Mouse (Mus musculus): ENCODE measurements at regions not wholly inside any gene's neighbourhood (a gene's known extent, or its start where the extent isn't known, plus 50 kb on each side); places are given as distances from the start of the nearest gene placed in this dataset.

DNA sequence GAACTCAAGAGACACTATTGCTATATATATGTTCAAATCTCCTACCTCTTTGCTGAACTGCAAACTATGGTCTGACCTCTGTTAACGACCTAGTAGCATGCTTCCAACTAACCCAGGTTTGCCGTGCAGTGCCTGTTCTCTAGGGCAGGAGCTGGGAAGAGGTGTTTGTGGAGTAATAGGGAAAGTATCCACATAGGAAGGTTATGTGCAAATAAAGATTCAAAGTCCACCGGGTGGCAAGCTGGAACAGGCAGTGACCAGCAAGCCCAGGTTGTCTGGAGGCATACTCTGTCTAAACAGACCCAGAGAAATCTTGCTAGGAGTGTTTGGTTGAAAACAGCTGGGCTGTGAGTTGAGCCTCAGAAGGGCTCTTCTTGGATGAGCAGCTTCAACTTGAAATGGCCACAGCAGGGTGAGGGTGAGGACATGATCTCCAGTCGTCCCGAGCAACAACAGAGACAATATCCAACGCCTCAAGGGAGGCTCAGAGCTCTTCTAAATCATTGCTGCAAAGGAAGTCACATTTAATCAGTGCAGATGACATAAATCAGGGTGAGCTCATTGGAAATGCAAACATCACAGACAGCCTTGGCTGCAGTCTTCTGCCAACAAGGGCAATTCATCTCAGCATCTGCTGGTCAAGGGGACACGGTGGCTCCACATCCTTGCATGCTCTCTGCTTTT is 846.7 kb downstream of the Synb start:
- H3K27ac ChIP-seq (ENCODE audit: low read depth, low read length), result no peak overlapping the region
- 59% methylated on average over 7 of the region's 7 CpGs for WGBS
- H3K36me3 ChIP-seq (ENCODE audit: control insufficient read depth, insufficient read depth, low read length), result no peaks in the 10 kb centered on the region
- H3K4me3 ChIP-seq (ENCODE audit: low read length), result no peak overlapping the region
- H3K9me3 ChIP-seq (ENCODE audit: control insufficient read depth, low read length), result no peaks in the 10 kb centered on the region
- no peaks in the 10 kb centered on the region for H3K4me1 ChIP-seq (ENCODE audit: control insufficient read depth, insufficient read depth, low read depth, low read length)
- no peaks in the 10 kb centered on the region for H3K27me3 ChIP-seq (replicated peaks; ENCODE audit: control insufficient read depth, insufficient read depth, low read length)
- H3K9ac ChIP-seq (ENCODE audit: low read depth, low read length), result no peak overlapping the region
- ATAC-seq, result no peak
- H3K4me2 ChIP-seq (ENCODE audit: low read length), result no peak overlapping the region

DNA sequence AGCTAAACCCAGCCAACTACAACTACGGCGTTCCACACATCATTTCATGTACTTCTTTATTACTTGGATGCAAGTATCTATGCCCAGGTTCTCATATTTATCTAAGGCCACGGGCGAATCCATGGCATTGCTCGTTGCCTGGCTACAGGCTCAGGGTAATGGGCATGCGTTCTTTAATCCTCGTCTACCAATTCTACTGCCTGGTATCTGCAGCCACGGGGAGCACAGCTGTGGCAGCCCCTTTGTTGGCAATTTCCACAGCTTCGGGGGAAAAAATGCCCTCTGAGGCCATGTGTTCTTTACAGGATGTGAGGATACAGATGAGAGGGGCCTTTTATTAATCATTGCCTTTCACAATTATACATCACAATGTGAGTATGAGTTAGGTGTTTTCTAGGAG is 860.8 kb downstream of the Synb start:
- 0 out of 2 replicates have a peak, but pooled peaks cover 2% of the 10 kb centered on the region for H3K4me1 ChIP-seq (ENCODE audit: control insufficient read depth, insufficient read depth, low read depth, low read length)
- H3K27me3 ChIP-seq (replicated peaks; ENCODE audit: control insufficient read depth, insufficient read depth, low read length), result no peaks in the 10 kb centered on the region
- no peak overlapping the region for H3K4me2 ChIP-seq (ENCODE audit: low read length)
- H3K27ac ChIP-seq (ENCODE audit: low read depth, low read length), result no peak overlapping the region
- H3K9me3 ChIP-seq (ENCODE audit: control insufficient read depth, low read length), result no peaks in the 10 kb centered on the region
- no peak for ATAC-seq
- H3K4me3 ChIP-seq (ENCODE audit: low read length), result no peak overlapping the region
- H3K9ac ChIP-seq (ENCODE audit: low read depth, low read length), result no peak overlapping the region
- WGBS, result 40% methylated on average over 9 of the region's 9 CpGs
- H3K36me3 ChIP-seq (ENCODE audit: control insufficient read depth, insufficient read depth, low read length), result no peaks in the 10 kb centered on the region

DNA sequence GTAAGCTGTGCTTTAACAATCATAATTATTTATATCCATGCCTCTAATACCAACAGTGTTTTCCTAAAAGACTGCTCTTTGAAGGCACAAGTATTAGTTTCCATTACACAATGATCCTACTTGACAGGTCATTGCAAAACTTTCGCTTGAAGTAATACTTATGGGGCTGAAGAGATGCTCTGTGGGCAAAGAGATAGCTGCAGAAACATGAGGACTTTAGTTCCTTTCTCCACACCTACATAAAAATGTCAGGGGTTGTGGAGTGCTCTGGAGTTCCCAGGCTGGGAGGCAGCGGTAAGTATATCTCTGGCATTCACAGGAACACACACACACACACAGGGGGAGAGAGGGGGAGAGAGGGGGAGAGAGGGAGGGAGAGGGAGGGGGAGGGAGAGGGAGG is 862.0 kb downstream of the Synb start:
- no peak overlapping the region for H3K27ac ChIP-seq (ENCODE audit: low read depth, low read length)
- 76% methylated on average over 2 of the region's 2 CpGs for WGBS
- no peak for ATAC-seq
- no peaks in the 10 kb centered on the region for H3K27me3 ChIP-seq (replicated peaks; ENCODE audit: control insufficient read depth, insufficient read depth, low read length)
- no peak overlapping the region for H3K9ac ChIP-seq (ENCODE audit: low read depth, low read length)
- H3K36me3 ChIP-seq (ENCODE audit: control insufficient read depth, insufficient read depth, low read length), result no peaks in the 10 kb centered on the region
- H3K4me3 ChIP-seq (ENCODE audit: low read length), result no peak overlapping the region
- H3K4me2 ChIP-seq (ENCODE audit: low read length), result no peak overlapping the region
- no peaks in the 10 kb centered on the region for H3K9me3 ChIP-seq (ENCODE audit: control insufficient read depth, low read length)
- 0 out of 2 replicates have a peak, but pooled peaks cover 2% of the 10 kb centered on the region for H3K4me1 ChIP-seq (ENCODE audit: control insufficient read depth, insufficient read depth, low read depth, low read length)

DNA sequence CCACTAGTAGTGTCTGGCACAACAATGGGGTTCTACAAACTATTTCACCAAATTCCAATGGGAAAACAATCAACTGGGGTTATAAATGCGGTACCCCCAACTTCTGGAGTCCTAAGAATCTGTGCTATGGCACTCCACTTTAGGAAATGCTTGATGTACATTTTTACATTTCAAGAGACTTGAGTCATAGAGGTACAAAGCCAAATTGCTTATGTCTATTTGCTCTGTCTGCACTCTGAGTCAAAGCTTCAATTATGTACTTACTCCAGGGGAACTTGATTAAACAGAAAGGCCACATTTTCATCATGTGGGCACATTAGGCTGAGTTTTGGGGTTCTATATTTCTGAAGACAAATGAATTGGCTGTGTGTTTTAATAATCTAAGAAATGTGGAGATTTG is 866.9 kb downstream of the Synb start:
- no peaks in the 10 kb centered on the region for H3K27me3 ChIP-seq (replicated peaks; ENCODE audit: control insufficient read depth, insufficient read depth, low read length)

DNA sequence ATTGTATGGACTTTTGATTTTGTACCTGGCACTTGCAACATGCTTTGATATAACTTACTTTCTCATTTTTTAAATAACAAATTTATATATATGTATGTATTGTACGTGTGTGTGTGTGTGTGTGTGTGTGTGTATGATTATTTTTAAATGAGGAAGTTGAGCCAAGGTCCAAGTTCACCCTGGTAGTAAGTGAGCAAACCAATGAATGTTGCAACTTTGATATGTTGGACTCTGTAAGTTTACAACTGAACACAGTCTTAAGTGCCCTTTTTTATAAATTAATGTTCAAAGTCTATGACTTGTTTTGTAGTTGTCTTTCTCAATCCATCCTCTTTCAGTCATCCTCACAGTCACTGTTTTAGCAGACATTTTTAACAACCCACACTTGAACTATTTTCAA is 901.7 kb downstream of the Synb start:
- Histone ChIP-seq H3K9ac (ENCODE audit: low read depth, low read length) (no peak overlapping the region), H3K4me2 (ENCODE audit: low read length) (no peak overlapping the region), H3K4me3 (ENCODE audit: low read length) (no peak overlapping the region), H3K27me3 (replicated peaks; ENCODE audit: control insufficient read depth, insufficient read depth, low read length) (no peaks in the 10 kb centered on the region), H3K9me3 (ENCODE audit: control insufficient read depth, low read length) (no peaks in the 10 kb centered on the region), H3K36me3 (ENCODE audit: control insufficient read depth, insufficient read depth, low read length) (no peaks in the 10 kb centered on the region), H3K4me1 (ENCODE audit: control insufficient read depth, insufficient read depth, low read depth, low read length) (peaks cover 5% of the 10 kb centered on the region; the same call in 1 of the 2 replicates), H3K27ac (ENCODE audit: low read depth, low read length) (no peak overlapping the region)
- 86% methylated on average over 1 of the region's 1 CpGs for WGBS
- ATAC-seq, result no peak

More for the DNA sequence above, 866.9 kb downstream of the Synb start:
- Histone ChIP-seq H3K4me2 (ENCODE audit: low read length) (no peak overlapping the region), H3K27ac (ENCODE audit: low read depth, low read length) (no peak overlapping the region), H3K4me3 (ENCODE audit: low read length) (no peak overlapping the region), H3K36me3 (ENCODE audit: control insufficient read depth, insufficient read depth, low read length) (no peaks in the 10 kb centered on the region), H3K9ac (ENCODE audit: low read depth, low read length) (no peak overlapping the region), H3K9me3 (ENCODE audit: control insufficient read depth, low read length) (no peaks in the 10 kb centered on the region), H3K4me1 (ENCODE audit: control insufficient read depth, insufficient read depth, low read depth, low read length) (no peaks in the 10 kb centered on the region)
- no peak for ATAC-seq
- WGBS, result 95% methylated on average over 1 of the region's 1 CpGs

DNA sequence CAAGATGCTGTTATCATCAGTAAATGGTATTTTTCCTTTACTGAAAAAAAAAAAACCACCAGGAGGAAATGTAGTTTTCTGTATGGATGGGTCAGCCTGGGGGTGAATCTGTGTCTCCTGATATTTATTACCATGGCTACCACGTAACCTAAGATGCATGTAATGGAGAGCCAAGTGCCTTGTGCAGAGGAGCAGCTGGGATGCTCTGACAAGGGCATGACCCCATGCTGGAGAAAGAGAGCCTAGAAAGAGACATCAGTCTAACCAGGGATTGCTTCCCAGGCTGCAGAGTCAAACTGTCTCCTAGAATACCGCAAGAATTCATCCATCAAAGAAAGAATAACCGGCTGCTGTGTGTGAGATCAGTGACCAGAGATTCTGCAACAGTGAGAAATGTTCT is 902.2 kb downstream of the Synb start:
- Histone ChIP-seq H3K9ac (ENCODE audit: low read depth, low read length) (no peak overlapping the region), H3K36me3 (ENCODE audit: control insufficient read depth, insufficient read depth, low read length) (no peaks in the 10 kb centered on the region), H3K9me3 (ENCODE audit: control insufficient read depth, low read length) (no peaks in the 10 kb centered on the region), H3K27ac (ENCODE audit: low read depth, low read length) (no peak overlapping the region), H3K4me2 (ENCODE audit: low read length) (no peak overlapping the region), H3K4me3 (ENCODE audit: low read length) (no peak overlapping the region), H3K27me3 (replicated peaks; ENCODE audit: control insufficient read depth, insufficient read depth, low read length) (no peaks in the 10 kb centered on the region), H3K4me1 (ENCODE audit: control insufficient read depth, insufficient read depth, low read depth, low read length) (peaks cover 5% of the 10 kb centered on the region; the same call in 1 of the 2 replicates)
- WGBS, result 20% methylated on average over 3 of the region's 3 CpGs
- ATAC-seq, result no peak

DNA sequence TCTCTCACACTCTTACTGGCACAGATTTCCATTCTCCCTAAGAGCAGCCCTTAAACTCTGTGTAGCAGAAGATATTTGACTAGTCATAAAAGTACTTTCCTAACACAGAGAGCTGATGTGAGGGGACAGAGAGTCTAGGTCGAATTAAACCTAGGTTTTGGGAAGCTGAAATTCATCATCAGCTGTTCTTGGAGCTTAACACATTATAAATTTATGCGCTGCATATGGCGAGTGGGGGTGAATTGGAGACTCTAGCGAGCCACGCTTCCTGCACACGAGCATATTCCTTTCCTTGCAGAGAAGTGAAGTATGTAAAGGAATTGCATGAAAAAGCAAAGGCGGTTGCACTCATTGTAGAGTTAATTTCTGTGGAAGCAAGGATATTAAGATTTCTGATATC is 912.4 kb downstream of the Synb start:
- no peak overlapping the region for H3K4me3 ChIP-seq (ENCODE audit: low read length)
- H3K27ac ChIP-seq (ENCODE audit: low read depth, low read length), result 0 out of 2 replicates have a peak overlapping the region, but pooled peaks have one; percentile 6
- H3K27me3 ChIP-seq (replicated peaks; ENCODE audit: control insufficient read depth, insufficient read depth, low read length), result no peaks in the 10 kb centered on the region
- H3K4me1 ChIP-seq (ENCODE audit: control insufficient read depth, insufficient read depth, low read depth, low read length), result no peaks in the 10 kb centered on the region; the same call in 1 of the 2 replicates
- WGBS, result 45% methylated on average over 7 of the region's 7 CpGs
- no peak overlapping the region for H3K9ac ChIP-seq (ENCODE audit: low read depth, low read length)
- H3K36me3 ChIP-seq (ENCODE audit: control insufficient read depth, insufficient read depth, low read length), result no peaks in the 10 kb centered on the region
- H3K4me2 ChIP-seq (ENCODE audit: low read length), result no peak overlapping the region
- no peaks in the 10 kb centered on the region for H3K9me3 ChIP-seq (ENCODE audit: control insufficient read depth, low read length)
- ATAC-seq, result no peak

DNA sequence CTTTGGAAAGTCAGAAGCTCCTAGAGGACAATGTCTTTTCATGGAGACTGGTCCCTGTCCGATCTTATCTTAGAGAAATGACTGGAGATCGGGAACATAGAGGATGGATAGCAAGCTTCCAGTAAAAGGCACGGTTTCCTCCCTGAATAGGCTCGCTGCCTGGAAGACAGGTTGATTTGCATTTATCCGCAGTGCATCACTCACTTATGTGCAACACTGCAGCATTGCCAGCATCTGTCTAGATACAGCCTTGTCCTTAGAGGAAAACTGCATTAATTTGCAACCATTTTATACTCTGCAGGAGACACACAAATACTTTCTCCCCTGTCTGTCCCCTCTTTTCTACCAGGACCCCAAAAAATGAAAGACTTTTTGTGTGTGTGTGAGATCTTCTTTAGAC is 926.4 kb downstream of the Synb start:
- no peak overlapping the region for H3K4me3 ChIP-seq (ENCODE audit: low read length)
- no peak overlapping the region for H3K27ac ChIP-seq (ENCODE audit: low read depth, low read length)
- no peak overlapping the region for H3K4me2 ChIP-seq (ENCODE audit: low read length)
- no peaks in the 10 kb centered on the region for H3K27me3 ChIP-seq (replicated peaks; ENCODE audit: control insufficient read depth, insufficient read depth, low read length)
- no peaks in the 10 kb centered on the region for H3K9me3 ChIP-seq (ENCODE audit: control insufficient read depth, low read length)
- no peak; the same call in 1 of the 2 replicates for ATAC-seq
- no peaks in the 10 kb centered on the region for H3K4me1 ChIP-seq (ENCODE audit: control insufficient read depth, insufficient read depth, low read depth, low read length)
- H3K36me3 ChIP-seq (ENCODE audit: control insufficient read depth, insufficient read depth, low read length), result no peaks in the 10 kb centered on the region
- 52% methylated on average over 5 of the region's 5 CpGs for WGBS
- no peak overlapping the region for H3K9ac ChIP-seq (ENCODE audit: low read depth, low read length)

DNA sequence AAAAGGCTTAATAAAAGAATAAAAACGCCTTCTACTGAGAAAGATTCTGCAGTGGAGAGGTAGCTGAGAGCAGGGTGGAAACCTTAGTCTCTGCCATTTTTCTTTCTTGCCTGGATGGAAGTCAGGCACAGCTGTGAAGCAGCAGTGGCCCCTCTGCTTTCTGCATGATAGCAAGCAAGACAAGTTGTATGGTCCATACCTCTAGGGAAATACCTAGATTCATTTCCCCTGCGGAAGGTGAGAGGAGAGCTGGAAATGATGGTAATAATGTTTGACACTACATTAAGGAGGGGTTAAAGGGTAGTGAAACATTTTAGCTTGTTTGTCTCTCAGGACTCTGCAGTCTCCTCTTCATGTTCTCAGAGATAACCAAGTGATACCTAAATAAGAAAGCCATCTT is 930.2 kb downstream of the Synb start:
- Histone ChIP-seq H3K9ac (ENCODE audit: low read depth, low read length) (no peak overlapping the region), H3K9me3 (ENCODE audit: control insufficient read depth, low read length) (no peaks in the 10 kb centered on the region), H3K27me3 (replicated peaks; ENCODE audit: control insufficient read depth, insufficient read depth, low read length) (no peaks in the 10 kb centered on the region), H3K4me1 (ENCODE audit: control insufficient read depth, insufficient read depth, low read depth, low read length) (0 out of 2 replicates have a peak, but pooled peaks cover 3% of the 10 kb centered on the region), H3K27ac (ENCODE audit: low read depth, low read length) (no peak overlapping the region), H3K36me3 (ENCODE audit: control insufficient read depth, insufficient read depth, low read length) (no peaks in the 10 kb centered on the region), H3K4me3 (ENCODE audit: low read length) (no peak overlapping the region), H3K4me2 (ENCODE audit: low read length) (no peak overlapping the region)
- ATAC-seq, result no peak
- WGBS, result 62% methylated on average over 2 of the region's 2 CpGs
